Mouse (Mus musculus) small intestine, adult 2 months (tissue): ENCODE results near the gene Rint1.

Experiments used
- CTCF ChIP-seq: fragments of 200-500 bp; IDR thresholded peaks from 2 replicates; pipeline ENCODE4 v1.5.1; 2012; ENCODE audit warnings: low read depth, mild to moderate bottlenecking, control low read depth, inconsistent platforms, low read length, moderate library complexity, mixed read lengths; ENCODE audit not compliant: insufficient replicate concordance, insufficient read length; ENCODE audit errors: extremely low read depth
- POLR2A ChIP-seq: fragments of 200-500 bp; IDR thresholded peaks from 2 replicates; pipeline ENCODE4 v1.6.1; 2012; ENCODE audit warnings: low read depth, mild to moderate bottlenecking, control low read depth, inconsistent platforms, low read length, moderate library complexity

GRCm38 (mm10) chr5:23780516-23780915, 7.0 kb upstream of the Rint1 start:
- TF ChIP-seq CTCF (no peak), POLR2A (no peak)
